Comparison of ENCODE assay signal across 20 mouse cellular contexts in genomic region chr3:102145645-102146386, GRCm38 (mm10). TPM values are rescaled to one million over a fixed set of nuclear protein-coding genes. Genes with fewer than 3 reads are reported as not detected.
DNase-seq lines count a peak whose midpoint lies in the region; ATAC-seq and TF ChIP-seq lines count a peak whose summit lies in the region.
"Had no signal": no experiment of that assay in that cellular context is flagged by ENCODE, and none has a peak within 500 bp of the region (broad histone marks: within the 10 kb centered on the region; RNA-seq: fewer than 3 reads in every experiment).

No protein-coding gene starts in this region.

- peaks cover 14% of the 10 kb centered on the region for H3K4me1 ChIP-seq in forebrain, embryonic 11.5 days (replicated peaks; ENCODE audit: control insufficient read depth, insufficient read depth, low read length)
- H3K4me1 ChIP-seq in forebrain, embryonic 16.5 days (replicated peaks; ENCODE audit: control insufficient read depth, insufficient read depth, low read length) = 0 out of 2 replicates have a peak, but pooled peaks cover 2% of the 10 kb centered on the region
- peaks cover 21% of the 10 kb centered on the region for H3K4me1 ChIP-seq in liver, embryonic 11.5 days (replicated peaks; ENCODE audit: control insufficient read depth, insufficient read depth, low read length)
- peaks cover 49 to 54% of the 10 kb centered on the region in 2 experiments for H3K4me1 ChIP-seq in liver, embryonic 14.5 days (replicated peaks; ENCODE audit: control insufficient read depth in 2 of 2, insufficient read depth in 2 of 2, low read length in 1 of 2)
- no peaks in the 10 kb centered on the region for H3K4me1 ChIP-seq in cerebellum, adult 2 months (ENCODE audit: control insufficient read depth, insufficient read depth, low read length)

- no peak for DNase-seq in forebrain, embryonic 11.5 days (ENCODE audit: low spot score)
- DNase-seq in liver = peak; percentile 47
- DNase-seq in liver, embryonic 11.5 days (ENCODE audit: low spot score) = no peak
- DNase-seq in liver, embryonic 14.5 days (ENCODE audit: low read depth in 3 of 3, low spot score in 3 of 3) = peak in 2 of 3 experiments; percentile 58 to 63
- DNase-seq in cerebellum, adult 2 months = no peak
- DNase-seq in adipocyte (ENCODE audit: low spot score) = no peak
- DNase-seq: adrenal gland, adult 8-10 months; cerebellum, adult 18-20 months; gastrocnemius, postnatal 25 days; kidney, postnatal 4 days; left cerebral cortex, postnatal 4 days; lung, adult 18-20 months; lung, postnatal 36 days; thymus, postnatal 25 days had no signal

- H3K27me3 ChIP-seq in forebrain, embryonic 11.5 days (ENCODE audit: control insufficient read depth, insufficient read depth, low read length) = no peaks in the 10 kb centered on the region
- H3K27me3 ChIP-seq in forebrain, embryonic 16.5 days (replicated peaks; ENCODE audit: control insufficient read depth, insufficient read depth, low read length) = no peaks in the 10 kb centered on the region
- no peaks in the 10 kb centered on the region for H3K27me3 ChIP-seq in liver, embryonic 11.5 days (replicated peaks; ENCODE audit: control insufficient read depth, insufficient read depth, low read length)
- no peaks in the 10 kb centered on the region for H3K27me3 ChIP-seq in liver, embryonic 14.5 days (ENCODE audit: control insufficient read depth, insufficient read depth, low read length)
- H3K27me3 ChIP-seq in cerebellum, adult 2 months (ENCODE audit: control insufficient read depth, insufficient read depth, low read length) = no peaks in the 10 kb centered on the region
- H3K27me3 ChIP-seq: CH12.LX; hindbrain, embryonic 12.5 days; neural tube, embryonic 12.5 days had no signal

- no peak overlapping the region for H3K9ac ChIP-seq in forebrain, embryonic 11.5 days (ENCODE audit: low read length)
- no peak overlapping the region for H3K9ac ChIP-seq in forebrain, embryonic 16.5 days (replicated peaks; ENCODE audit: low read depth, low read length)
- H3K9ac ChIP-seq in liver, embryonic 11.5 days (ENCODE audit: low read depth, low read length) = no peak overlapping the region
- H3K9ac ChIP-seq in liver, embryonic 14.5 days (replicated peaks) = peak overlapping the region; percentile 40; the same call in 1 of the 2 replicates
- H3K9ac ChIP-seq: hindbrain, embryonic 12.5 days; neural tube, embryonic 12.5 days had no signal

- no peaks in the 10 kb centered on the region for H3K36me3 ChIP-seq in forebrain, embryonic 11.5 days (ENCODE audit: control insufficient read depth, insufficient read depth, low read length)
- no peaks in the 10 kb centered on the region for H3K36me3 ChIP-seq in forebrain, embryonic 16.5 days (ENCODE audit: control insufficient read depth, insufficient read depth)
- H3K36me3 ChIP-seq in liver, embryonic 11.5 days (ENCODE audit: control insufficient read depth, insufficient read depth, low read length) = no peaks in the 10 kb centered on the region
- H3K36me3 ChIP-seq in liver, embryonic 14.5 days (replicated peaks; ENCODE audit: control insufficient read depth, insufficient read depth, low read depth) = no peaks in the 10 kb centered on the region
- H3K36me3 ChIP-seq: hindbrain, embryonic 12.5 days; midbrain, embryonic 10.5 days; neural tube, embryonic 12.5 days had no signal

- H3K4me2 ChIP-seq in forebrain, embryonic 11.5 days (ENCODE audit: low read depth, low read length, severe bottlenecking) = no peak overlapping the region
- H3K4me2 ChIP-seq in forebrain, embryonic 16.5 days (ENCODE audit: low read length) = no peak overlapping the region
- H3K4me2 ChIP-seq in liver, embryonic 11.5 days = no peak overlapping the region
- peak overlapping the region; percentile 54 for H3K4me2 ChIP-seq in liver, embryonic 14.5 days (ENCODE audit: low read depth)
- H3K4me2 ChIP-seq: hindbrain, embryonic 12.5 days; neural tube, embryonic 12.5 days had no signal

- peak; percentile 75 for TF ChIP-seq EP300 in liver, embryonic 14.5 days (IDR thresholded peaks at IDR 0.05; ENCODE audit: low read depth)

- H3K9me3 ChIP-seq in forebrain, embryonic 11.5 days (ENCODE audit: control insufficient read depth, low read length) = no peaks in the 10 kb centered on the region
- no peaks in the 10 kb centered on the region for H3K9me3 ChIP-seq in forebrain, embryonic 16.5 days (ENCODE audit: control insufficient read depth, low read length)
- H3K9me3 ChIP-seq in liver, embryonic 11.5 days (ENCODE audit: control insufficient read depth, low read length) = no peaks in the 10 kb centered on the region
- H3K9me3 ChIP-seq in liver, embryonic 14.5 days (ENCODE audit: control insufficient read depth, low read length) = no peaks in the 10 kb centered on the region
- H3K9me3 ChIP-seq: hindbrain, embryonic 12.5 days; midbrain, embryonic 10.5 days; neural tube, embryonic 12.5 days had no signal

- no peak for TF ChIP-seq CTCF in liver, embryonic 14.5 days (IDR thresholded peaks at IDR 0.05; ENCODE audit: low read depth)
- no peak for TF ChIP-seq CTCF in cerebellum, adult 2 months (IDR thresholded peaks at IDR 0.05; ENCODE audit: borderline replicate concordance, insufficient read depth, low read depth, low read length)

- no peak overlapping the region for H3K4me3 ChIP-seq in forebrain, embryonic 11.5 days (ENCODE audit: low read depth, low read length)
- H3K4me3 ChIP-seq in forebrain, embryonic 16.5 days (replicated peaks; ENCODE audit: low read length) = no peak overlapping the region
- no peak overlapping the region for H3K4me3 ChIP-seq in liver, embryonic 11.5 days (ENCODE audit: low read depth, low read length)
- no peak overlapping the region for H3K4me3 ChIP-seq in liver, embryonic 14.5 days (ENCODE audit: insufficient read depth in 1 of 2, low read depth in 2 of 2, low read length in 2 of 2)
- H3K4me3 ChIP-seq in cerebellum, adult 2 months (replicated peaks; ENCODE audit: insufficient read depth, low read depth, low read length) = no peak overlapping the region
- H3K4me3 ChIP-seq: hindbrain, embryonic 12.5 days; midbrain, embryonic 10.5 days; neural tube, embryonic 12.5 days had no signal

- peak; percentile 48; the same call in 1 of the 2 replicates for ATAC-seq in forebrain, embryonic 11.5 days (replicated peaks; ENCODE audit: low FRiP score)
- ATAC-seq in forebrain, embryonic 16.5 days = no peak
- ATAC-seq in liver, embryonic 11.5 days (replicated peaks; ENCODE audit: low FRiP score) = no peak
- peak; percentile 32 for ATAC-seq in liver, embryonic 14.5 days (ENCODE audit: insufficient read depth)
- ATAC-seq: inflammation-experienced regulatory T-cells, adult 6 months had no signal

- WGBS in forebrain, embryonic 11.5 days = 11% methylated on average over 6 of the region's 6 CpGs
- 6% methylated on average over 6 of the region's 6 CpGs for WGBS in forebrain, embryonic 16.5 days
- 65% methylated on average over 6 of the region's 6 CpGs for WGBS in liver, embryonic 11.5 days
- WGBS in liver, embryonic 14.5 days (ENCODE audit: insufficient replicate concordance) = 67% methylated on average over 6 of the region's 6 CpGs
- WGBS in cerebellum, adult 2 months = 56% methylated on average over 6 of the region's 6 CpGs

- TF ChIP-seq POLR2A in cerebellum, adult 2 months (IDR thresholded peaks at IDR 0.05; ENCODE audit: borderline replicate concordance, insufficient read depth, low read length) = no peak

- H3K27ac ChIP-seq in forebrain, embryonic 11.5 days (ENCODE audit: low read depth, low read length) = no peak overlapping the region; the same call in 1 of the 2 replicates
- H3K27ac ChIP-seq in forebrain, embryonic 16.5 days (ENCODE audit: low read length) = no peak overlapping the region
- H3K27ac ChIP-seq in liver, embryonic 11.5 days (ENCODE audit: low read depth, low read length) = no peak overlapping the region
- peak overlapping the region; percentile 93 for H3K27ac ChIP-seq in liver, embryonic 14.5 days
- no peak overlapping the region for H3K27ac ChIP-seq in cerebellum, adult 2 months (ENCODE audit: insufficient read depth, low read length)
- H3K27ac ChIP-seq: hindbrain, embryonic 12.5 days; neural tube, embryonic 12.5 days had no signal

RNA-seq across cellular contexts. Expression of gene Vangl1, which starts 58.7 kb away (rescaled TPM):
- 7.3 and 8.1 TPM in 2 replicates for polyA plus RNA-seq in forebrain, embryonic 11.5 days (2014; fragmentation: Nextera tagmentation; extraction: Ambion mirVana)
- 6.3 and 8.0 TPM in 2 replicates for polyA plus RNA-seq in forebrain, embryonic 16.5 days (2015; fragmentation: Nextera tagmentation; extraction: Ambion mirVana)
- polyA plus RNA-seq in liver, embryonic 11.5 days (2014; fragmentation: Nextera tagmentation; extraction: Ambion mirVana) = 52.9 and 59.3 TPM in 2 replicates
- 62.8 and 74.2 TPM in 2 replicates for polyA plus RNA-seq in liver, embryonic 14.5 days (2012; rRNA removed)
- 62.0 and 62.2 TPM in 2 replicates for polyA plus RNA-seq in liver, embryonic 14.5 days (2014; fragmentation: Nextera tagmentation; extraction: Ambion mirVana)
- polyA plus RNA-seq in cerebellum, adult 2 months (2012; rRNA removed) = 6.8 and 8.1 TPM in 2 replicates

RNA-seq across cellular contexts. Expression of gene Casq2, which starts 59.6 kb away (rescaled TPM):
- not detected in 2 replicates for polyA plus RNA-seq in forebrain, embryonic 11.5 days (2014; fragmentation: Nextera tagmentation; extraction: Ambion mirVana)
- 0.33 and 0.47 TPM in 2 replicates for polyA plus RNA-seq in forebrain, embryonic 16.5 days (2015; fragmentation: Nextera tagmentation; extraction: Ambion mirVana)
- 0.95 and 1.2 TPM in 2 replicates for polyA plus RNA-seq in liver, embryonic 11.5 days (2014; fragmentation: Nextera tagmentation; extraction: Ambion mirVana)
- polyA plus RNA-seq in liver, embryonic 14.5 days (2012; rRNA removed) = 0.31 and 0.89 TPM in 2 replicates
- polyA plus RNA-seq in liver, embryonic 14.5 days (2014; fragmentation: Nextera tagmentation; extraction: Ambion mirVana) = 0.49 and 0.88 TPM in 2 replicates
- polyA plus RNA-seq in cerebellum, adult 2 months (2012; rRNA removed) = 49.1 and 50.4 TPM in 2 replicates
- polyA plus RNA-seq: inflammation-experienced regulatory T-cells, adult 6 months; midbrain, embryonic 10.5 days had no signal

Comparison
In these comparisons a context has a peak if more than half of its experiments do, and no peak if none do; other contexts are left out.
1. ATAC-seq: peak in forebrain, embryonic 11.5 days (single experiment) and liver, embryonic 14.5 days (single experiment); none in forebrain, embryonic 16.5 days (single experiment) and liver, embryonic 11.5 days (single experiment).
2. DNase-seq: peak in liver (single experiment) and liver, embryonic 14.5 days (2 of 3); none in forebrain, embryonic 11.5 days (single experiment), liver, embryonic 11.5 days (single experiment), cerebellum, adult 2 months (0 of 2) and adipocyte (single experiment).
3. RNA of gene Casq2, which starts 59.6 kb away (polyA plus RNA-seq): 49.1 to 50.4 TPM in cerebellum, adult 2 months; 0.95 to 1.2 TPM in liver, embryonic 11.5 days, 0.31 to 0.89 TPM in liver, embryonic 14.5 days, 0.33 to 0.47 TPM in forebrain, embryonic 16.5 days and not detected in forebrain, embryonic 11.5 days; every median in the first group is over 10 times any median in the second.